Mouse (Mus musculus) heart, postnatal 0 days (tissue): ENCODE results near the gene Tcam1.
"Not testable (repeated sequence)": the region's sequence is repeated elsewhere in the genome, so short reads cannot be mapped to it uniquely, and the experiment has no call there.

Source experiments
- CTCF ChIP-seq: IDR thresholded peaks from 2 replicates; pipeline ENCODE4 v1.5.1; 2016; ENCODE audit warnings: antibody characterized with exemption, control low read depth, low read depth
- EP300 ChIP-seq: IDR thresholded peaks from 2 replicates; pipeline ENCODE4 v1.6.1; 2016; ENCODE audit warnings: antibody characterized with exemption, low read depth

- TF ChIP-seq CTCF: 0 out of 2 replicates have a peak, but pooled peaks have one; percentile 8
- TF ChIP-seq EP300: not testable (repeated sequence)
Observed at GRCm38 (mm10) chr11:106233978-106234377, 42.5 kb upstream of the Tcam1 start.
